Mouse (Mus musculus) kidney, adult 11 months (tissue): Measurements from ENCODE around the gene Nemp2.

Source experiments
- DNase-seq: peaks from one replicate; pipeline ENCODE4 v3.0.0; 2022

The Nemp2 gene

DNA sequence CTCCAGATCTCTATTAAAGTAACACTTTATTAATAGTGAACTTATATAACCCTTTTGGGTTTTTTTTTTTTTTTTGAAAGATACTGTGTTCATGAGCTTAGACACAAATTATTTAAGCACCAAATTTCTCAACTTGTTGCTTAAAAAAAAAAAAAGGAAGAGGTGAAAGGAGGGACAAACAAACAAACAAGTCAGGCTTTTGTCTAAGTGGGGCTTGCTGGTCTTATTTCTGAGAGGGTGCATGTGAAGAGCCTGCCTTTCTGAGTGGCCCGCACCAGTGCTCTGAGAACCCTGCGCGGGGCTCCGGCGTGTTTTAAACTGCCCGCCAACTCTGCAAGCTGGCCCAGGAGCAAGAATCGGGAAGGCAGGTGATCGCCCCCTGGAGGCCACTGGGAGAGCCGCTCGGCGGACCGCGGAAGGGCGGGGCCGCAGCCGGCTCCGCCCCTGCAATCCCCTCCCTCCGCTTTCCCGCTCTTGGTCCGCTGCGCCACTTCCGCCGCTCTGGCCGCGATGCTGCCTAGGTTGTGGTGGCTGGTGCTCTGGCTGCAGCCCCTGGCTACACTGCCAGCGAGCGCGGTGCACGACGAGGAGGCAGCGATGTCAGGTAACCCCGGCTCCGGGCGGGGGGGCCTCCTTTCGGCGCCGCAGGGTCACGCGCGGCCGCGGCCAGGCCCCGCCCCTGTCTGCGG lies at the start of gene Nemp2:
Gene Nemp2, plus strand, starts transcription at position 456 of the 689 bp plus-strand sequence.
- peak; percentile 90 for DNase-seq

DNA sequence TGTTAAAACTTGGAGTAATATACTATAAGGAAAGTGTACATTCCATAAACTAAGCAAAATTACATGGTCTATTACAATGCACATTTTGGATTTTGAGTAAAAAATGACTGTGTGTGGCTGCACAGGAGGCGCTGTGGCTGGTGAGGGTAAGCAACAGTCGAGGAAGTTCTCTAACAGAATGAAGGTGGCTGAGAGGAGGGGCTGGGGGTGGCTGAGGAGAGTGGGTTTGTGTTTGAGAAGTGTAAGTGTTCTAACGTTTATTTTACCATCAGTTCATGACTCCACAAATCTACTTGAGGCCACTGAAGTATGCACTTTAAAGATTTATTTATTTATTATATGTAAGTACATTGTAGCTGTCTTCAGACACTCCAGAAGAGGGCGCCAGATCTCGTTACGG lies 48.8 kb upstream of the Nemp2 start:
- no peak for DNase-seq

DNA sequence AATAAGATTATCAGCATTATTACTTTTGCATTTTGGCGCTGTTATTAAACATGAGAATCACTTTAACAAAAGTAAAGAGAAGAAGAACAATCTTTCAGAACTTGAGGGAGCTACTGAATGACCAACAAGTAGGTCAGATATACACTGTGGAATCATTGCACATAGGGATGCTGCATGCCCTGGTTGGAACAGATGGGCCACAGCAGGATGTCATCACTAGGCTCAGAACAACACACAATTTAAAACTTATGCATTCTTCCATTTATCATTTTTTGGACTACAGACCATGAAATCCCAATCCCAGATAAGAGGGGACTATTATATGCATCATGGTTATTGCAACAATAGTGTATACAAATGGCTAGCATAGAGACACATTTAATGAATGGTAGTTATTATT lies 47.6 kb upstream of the Nemp2 start:
- no peak for DNase-seq

DNA sequence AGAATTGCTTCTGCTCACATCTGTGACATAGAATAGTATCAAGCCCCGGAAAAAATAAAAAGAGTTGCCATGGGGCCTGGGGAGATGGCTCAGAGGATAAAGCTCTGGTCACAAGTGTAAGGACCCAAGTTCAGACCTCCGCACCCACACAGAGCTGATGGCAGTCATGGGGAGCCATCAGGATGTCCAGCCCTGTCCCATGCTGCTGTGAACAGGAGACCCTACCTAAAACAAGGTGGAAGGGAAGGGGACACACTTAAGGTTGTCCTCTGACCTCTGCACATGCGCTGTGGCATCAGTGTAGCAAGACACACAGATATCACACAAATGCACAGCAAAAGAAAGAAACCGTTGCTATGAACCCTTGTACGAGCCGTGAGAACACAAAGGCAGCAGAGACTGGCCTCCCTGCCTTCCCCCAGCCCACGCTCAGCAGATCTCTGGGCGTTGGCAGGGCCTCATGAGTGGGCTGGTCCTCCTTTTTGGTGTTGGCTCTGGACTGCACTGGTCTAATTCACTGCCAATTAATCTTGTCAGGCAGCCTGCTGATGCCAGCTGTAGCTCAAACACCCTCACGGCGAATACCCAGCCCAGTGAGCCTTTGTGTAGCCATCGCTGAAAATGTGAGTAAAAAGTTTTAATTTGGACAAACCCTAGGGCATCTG lies 33.4 kb upstream of the Nemp2 start:
- no peak for DNase-seq

DNA sequence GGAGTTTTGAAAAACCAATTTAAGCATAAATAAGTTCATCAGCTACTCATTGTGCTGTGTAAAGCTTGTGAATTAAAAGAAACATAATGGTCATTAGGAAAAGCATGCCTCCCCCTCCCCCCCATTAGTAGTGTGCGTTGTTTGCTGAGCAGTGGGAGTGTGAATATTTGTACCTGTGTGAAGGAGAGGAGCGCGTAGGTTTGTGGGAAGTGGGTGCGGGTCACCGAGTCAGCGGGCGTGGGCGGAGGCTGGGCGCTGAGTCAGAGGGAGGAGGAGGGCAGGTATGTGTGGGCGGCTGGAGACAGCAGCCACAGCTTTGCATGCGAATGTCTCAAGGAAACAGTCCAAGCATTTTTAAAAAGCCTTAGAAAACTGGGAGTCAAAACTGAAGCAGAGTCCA lies 32.7 kb upstream of the Nemp2 start:
- peak; percentile 29 for DNase-seq

DNA sequence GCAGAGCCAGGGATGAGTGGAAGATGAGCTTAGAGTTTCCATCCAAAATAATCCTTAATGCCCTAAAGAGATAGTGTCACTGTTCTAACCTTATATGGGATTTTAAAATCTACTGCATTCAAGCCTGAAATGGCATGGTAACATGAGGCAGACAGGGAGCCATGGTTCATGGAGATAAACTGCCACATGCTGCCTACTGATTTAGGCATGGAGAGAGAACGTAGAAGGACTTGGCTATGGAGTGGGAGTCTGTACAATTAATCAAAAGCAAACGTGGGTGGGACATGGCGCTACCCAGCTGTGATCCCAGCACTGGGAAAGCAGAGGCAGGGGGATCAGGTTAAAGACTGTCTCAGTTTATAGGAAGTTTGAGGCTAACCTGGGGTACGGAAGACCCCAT lies 32.1 kb upstream of the Nemp2 start:
- no peak for DNase-seq

DNA sequence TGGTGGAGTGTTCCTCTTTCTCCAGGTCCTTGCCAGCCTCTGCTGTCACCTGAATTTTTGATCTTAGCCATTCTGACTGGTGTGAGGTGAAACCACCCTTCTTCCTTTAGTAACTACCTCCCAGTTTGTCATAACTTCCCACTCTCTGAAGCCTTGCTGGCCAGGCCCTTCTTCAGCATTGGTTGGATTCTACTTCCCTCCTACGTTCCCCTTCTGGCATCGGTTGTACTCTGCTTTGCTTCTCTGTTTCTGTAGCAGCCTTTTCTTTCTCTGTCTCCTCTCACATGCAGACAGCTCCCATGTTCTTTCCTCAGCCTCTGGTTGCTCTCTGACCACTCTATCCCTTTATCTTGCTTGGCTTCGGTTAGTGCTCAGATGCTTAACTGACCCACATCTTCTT lies 29.0 kb upstream of the Nemp2 start:
- no peak for DNase-seq

DNA sequence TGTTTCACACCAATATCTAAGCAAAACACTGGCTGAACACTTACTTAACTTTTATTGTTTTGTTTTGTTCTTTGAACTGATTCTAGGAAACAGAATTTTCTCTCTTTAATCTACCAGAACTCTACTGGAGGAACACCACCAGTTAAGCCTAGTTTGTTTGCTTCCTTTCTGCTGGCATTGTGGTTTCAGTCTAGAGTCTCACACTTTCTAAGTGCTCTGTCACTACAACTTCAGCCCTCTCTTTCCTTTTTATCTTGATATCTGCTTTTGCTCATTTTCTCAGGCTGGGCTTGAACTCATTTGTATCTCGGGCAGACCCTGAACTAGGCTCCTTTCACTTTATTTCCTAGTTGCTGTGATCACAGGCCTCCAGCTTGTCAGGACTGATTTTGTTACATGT lies 22.8 kb upstream of the Nemp2 start:
- DNase-seq: no peak

DNA sequence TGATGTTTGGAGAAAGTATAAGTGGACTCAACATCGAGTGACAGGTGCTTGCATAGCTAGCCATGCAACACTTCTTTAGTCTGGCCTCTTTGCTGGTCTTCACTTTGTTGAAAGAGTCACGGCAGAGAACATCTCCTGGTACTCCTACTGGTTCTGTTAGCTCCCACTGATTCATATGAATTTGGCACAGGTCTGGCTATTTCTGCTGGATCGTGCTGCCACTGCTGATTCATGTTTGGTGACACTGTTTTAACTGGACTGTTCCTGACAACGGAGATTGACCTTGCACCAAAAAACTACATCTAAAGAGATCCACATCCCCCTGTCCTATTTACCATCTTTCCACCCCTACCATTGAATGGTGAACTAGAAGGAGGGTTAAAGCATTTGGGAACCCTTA lies 22.0 kb upstream of the Nemp2 start:
- no peak for DNase-seq

DNA sequence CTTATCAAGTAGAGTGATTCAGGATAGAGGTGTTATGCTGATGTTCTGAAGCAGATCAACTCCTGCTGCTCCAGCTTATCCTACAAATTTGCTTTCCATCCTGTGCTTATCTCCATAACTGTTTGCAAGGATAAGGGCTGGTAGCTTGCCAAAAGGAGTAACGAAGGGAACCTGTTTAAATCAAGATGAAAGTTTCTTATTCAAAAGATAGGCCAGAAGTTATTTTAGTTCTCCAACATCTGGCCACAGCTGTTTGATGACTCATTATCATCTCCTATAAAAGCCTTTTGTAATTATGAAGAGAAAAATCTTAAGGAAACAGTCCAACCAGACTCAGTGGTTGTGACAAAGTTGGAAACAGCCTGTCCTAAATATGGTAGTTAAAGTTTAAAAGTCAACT lies 12.3 kb upstream of the Nemp2 start:
- no peak for DNase-seq

DNA sequence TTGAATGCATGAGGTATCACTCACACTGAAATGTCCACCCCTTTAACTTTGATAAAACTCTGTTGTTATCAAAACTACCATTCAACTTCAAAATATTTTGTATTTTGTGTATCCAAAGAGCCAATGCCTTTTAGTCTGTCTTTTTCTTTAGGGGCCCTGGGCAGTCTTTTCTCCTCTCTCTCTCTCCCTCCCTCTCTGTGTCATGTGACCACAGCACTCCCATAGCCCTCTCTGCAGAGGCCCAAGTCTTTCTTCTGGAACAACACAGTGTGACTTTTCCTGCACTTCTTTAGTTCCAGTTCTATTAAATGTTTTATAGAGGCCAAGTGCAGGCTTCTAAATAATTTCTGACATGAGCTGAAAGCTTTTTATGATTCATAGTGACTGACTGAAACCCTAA lies 10.1 kb upstream of the Nemp2 start:
- DNase-seq: no peak

DNA sequence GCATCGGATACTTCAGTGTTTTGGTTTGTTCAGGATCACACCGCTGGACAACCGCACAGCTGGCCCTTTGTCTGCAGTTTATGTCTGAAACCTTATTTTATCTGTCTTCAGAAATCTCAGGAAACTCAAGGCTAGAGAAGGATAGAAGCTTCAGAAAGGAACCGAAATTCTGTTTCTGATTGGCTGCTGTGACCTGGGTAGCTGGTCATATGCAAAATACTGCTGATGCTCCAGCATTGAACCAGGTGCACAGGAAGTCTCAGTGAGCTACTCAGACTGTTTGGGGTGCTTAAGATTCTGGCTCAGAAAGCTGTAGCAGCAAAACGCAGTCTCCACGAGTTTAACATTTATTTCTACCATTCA lies 415 bp downstream of the Nemp2 start:
- no peak for DNase-seq

DNA sequence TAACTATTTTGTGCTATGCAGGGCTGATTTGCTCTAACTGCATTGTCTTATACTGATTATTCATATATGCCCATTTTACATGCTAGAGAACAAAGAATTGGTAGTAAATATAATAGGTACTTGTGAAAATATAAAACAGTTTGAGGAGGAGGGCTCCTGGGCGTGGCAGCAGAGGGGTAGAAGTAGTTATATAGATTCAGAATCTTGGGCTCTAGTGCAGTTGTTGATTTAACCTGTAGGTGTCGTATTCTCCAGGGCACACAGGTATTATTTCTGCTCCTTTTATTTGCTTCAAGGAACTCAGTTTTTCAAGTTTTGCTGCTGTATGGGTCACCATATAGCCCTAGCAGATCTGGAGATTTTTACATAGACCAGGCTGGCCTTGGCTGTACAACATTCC lies 1.1 kb downstream of the Nemp2 start:
- DNase-seq: no peak

DNA sequence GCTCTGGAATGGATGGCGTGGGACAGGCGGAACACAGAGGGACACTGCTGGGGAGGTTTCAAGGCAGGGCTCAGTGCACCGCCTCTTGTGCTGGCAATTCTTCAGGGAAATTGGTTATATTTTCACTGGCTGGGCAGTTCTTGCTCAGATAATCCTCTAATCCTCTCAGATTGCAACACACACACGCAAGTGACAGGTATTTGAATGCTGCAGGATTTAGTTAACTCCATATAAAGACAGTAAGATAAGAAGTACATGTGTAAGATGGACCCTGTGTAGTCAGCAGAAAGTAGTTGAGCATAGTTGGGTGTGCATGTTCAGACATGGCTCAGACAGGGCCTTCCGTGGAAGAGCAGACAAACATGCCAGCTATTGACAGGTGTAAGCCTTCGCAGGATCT lies 3.7 kb downstream of the Nemp2 start:
- no peak for DNase-seq

DNA sequence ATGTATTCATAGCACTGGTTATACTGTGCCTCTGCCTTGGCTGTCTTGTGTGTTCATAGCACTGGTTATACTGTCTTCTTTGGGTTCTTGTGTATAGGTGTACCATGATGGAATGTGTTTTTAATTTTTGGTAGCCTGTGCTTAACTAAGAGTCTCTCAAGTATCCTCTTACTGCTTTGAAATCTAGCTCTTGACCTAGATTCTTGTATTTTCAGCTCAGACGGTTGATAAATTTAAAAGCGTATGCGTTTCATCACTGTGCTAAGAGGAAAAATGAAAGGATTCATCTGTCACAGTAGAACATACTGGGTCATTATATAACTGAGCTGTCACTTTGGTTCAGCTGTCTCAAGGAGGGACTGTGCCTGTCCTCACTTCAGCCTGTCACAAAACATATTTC lies 5.4 kb downstream of the Nemp2 start:
- DNase-seq: no peak

DNA sequence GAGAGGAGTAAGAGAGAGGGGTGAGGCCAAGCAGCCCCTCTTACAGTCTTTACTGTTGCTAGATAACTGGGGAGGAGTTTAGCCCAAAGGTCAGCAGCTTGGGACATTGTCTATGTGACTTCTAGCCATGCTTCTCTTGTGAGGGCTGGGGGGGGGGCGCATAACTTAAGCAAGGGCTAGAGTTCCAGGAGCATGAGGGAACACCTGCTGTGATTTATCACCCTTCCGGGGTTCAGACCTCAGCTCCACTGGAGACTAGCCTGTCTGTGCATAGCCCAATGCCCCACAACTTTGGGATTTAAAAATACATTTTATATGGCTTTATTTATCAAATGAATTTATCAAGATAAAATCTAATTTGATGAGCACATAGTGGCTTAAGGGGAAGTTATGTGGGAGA lies 7.6 kb downstream of the Nemp2 start:
- DNase-seq: no peak

DNA sequence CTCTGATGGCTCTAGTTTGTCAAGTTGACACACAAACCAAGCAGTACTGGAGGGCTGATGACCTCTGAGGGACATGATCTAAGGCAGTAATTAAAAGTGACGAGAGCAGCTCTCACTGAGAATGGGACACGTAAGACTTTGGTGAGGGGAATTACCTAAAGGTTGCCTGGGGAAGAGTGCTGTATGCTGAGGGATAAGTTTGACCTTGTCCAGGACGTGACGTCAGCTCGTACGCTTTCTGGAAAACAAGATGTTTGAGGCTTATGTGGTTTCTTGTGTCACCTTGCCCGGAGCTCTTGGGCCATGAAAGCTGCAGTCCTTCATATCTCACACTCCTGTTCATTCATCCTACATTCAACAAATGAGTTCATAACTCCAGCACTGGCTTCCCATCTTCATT lies 8.6 kb downstream of the Nemp2 start:
- no peak for DNase-seq

DNA sequence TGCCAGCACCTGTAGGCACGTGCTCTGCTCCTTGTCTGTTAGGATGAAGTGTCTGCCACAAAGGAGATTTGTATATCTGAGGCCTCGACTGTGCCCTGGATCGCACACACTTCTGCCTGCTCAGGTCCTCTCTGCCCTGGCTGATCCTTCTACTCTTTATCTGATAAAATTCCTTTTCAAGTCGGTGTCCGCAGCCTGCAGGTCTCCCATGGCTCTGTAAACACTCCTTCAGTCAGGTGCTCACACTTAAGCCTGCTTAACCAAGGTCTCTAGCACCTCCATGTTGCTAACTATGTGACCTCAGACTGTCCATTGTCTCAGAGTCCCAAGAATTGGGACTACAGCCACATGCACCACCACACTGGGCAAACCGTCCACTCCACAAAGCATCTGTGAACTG lies 9.8 kb downstream of the Nemp2 start:
- DNase-seq: no peak

DNA sequence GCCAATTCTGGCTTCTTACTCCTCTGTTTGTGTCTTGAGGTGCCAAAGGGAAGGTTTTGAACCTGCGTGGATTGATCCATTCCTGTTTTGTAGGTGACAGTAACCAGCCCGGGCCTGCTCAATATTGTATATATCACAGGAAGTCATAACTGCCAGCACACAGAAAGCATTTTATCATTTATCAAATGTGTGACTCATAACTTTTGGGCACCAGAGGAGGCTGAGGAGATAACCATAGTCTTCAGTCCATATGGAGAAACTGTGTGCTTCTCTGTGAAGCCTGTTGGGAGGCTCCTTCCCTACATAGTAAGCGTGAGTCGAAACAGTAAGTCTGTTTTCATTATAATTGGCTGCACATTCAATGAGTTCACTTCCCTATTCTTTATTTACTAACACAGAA lies 10.2 kb downstream of the Nemp2 start:
- no peak for DNase-seq

DNA sequence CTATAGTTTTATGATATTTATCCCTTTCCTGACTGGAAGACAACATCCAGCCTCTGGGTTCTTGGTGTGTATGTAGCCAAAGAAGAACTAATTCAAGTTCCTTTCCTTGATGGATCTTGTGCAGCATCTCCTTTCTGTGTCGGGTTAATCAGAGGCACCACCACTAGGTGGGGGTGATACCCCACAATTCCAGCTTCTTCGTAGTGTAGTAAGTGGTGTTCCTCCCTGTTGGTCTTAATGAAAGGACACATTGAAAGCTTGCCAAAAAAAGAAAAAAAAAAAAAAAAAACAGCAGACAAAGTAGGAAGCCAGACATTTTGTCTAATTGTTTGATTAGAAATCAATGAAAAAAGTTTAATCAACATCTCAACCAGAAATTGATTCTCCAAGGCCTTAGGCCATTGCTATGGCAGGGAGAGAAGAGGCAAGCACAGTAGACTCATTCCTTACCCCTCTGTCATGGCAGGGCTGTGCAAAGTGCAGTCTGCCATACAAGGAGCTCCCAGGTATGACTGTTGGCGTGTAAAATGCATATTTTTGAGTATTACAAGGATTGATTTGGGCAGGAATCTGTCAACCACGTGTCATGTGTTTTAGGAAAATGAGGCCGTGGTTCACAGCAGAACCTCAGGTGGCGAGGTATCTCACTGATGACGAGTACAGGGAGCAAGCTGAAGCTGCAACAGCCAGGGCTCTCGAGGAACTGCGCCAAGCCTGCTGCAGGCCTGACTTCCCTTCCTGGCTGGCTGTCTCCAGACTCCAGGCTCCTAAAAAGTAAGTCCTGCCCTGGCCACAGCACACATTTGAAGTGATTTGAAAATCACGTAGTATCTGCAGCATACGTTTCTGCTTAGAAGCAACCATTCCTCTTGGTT lies 17.9 kb downstream of the Nemp2 start:
- DNase-seq: peak; percentile 67

DNA sequence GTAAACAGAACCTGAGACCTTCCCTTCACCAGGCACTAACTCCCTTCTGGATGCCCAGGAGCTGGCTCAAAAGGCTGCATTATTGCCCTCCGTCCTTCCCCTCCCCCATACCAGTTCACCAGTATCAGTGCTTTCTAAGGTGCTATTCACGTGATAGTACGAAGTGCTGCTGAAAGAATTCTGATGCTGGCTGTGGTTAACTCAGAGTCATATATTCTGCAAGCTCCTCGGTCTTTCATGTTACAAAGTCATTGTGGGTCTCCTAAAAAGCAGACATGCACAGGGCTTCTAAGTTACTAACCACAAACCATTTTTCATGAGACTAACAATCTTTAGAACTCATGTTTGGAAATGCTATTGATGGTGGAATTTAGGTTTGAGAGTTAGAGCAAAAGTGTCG lies 19.6 kb downstream of the Nemp2 start:
- no peak for DNase-seq

DNA sequence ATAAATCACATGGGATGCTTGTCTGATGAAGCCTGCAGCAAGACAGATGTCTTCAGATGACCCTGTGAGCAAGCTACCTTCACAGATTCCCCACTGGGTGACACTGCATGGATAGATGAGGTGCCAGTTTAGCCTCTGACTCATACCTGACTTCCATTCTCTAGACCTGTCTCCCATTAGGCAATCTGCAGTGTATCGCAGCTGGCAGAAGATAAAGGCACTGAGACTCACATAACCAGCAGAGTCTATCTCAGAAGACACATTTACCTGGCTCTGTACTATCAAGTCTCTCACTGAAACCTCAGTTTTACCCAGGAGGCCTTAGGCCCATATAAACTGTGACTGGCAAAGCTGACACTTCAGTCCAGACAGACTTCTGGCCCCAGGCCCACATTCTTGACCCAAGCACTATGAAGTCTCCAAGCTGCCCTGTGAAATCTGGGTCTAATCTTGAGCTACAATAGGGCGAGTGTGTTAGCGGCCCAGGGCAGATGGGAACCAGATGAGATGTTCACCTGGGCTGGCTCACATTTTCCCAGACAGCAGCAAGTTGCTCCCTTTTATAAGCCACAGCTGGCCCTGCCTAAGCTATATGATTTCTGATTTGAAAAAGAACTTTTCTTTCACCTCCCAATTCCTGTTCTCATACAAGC lies 22.2 kb downstream of the Nemp2 start:
- no peak for DNase-seq

DNA sequence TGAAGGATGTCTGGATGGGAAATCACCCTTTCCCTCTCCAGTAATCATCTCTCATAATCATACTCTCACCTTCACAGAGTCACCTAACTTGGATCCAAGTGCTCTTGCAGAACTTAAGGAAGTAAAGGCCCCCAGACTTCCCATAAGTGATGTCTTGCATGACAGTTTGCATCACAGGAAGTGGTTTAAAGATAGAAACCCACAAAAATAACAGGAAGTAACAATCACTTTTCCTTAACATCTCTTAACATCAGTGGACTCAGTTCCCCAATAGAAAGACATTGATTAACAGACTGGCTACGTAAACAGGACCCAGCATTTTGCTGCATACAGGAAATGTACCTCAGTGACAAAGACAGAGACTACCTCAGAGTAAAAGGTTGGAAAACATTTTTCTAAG lies 22.9 kb downstream of the Nemp2 start:
- no peak for DNase-seq

DNA sequence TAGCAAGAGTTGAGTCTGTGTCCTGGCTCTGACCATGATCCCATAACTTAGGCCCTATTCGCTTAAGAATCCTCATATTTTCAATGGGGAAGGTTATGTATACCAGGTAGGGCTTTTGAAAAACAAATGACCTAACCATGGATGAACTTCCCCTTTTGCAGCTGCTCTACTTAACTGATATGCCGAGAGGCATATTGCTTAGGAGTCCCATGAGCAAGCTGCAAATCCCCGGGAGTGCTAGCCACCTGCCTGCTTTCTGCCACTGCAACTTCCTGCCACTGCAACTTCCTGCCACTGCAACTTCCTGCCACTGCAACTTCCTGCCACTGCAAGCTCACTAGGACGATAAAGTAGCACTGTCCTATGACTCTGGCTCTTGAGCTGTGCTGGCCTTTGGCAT lies 24.6 kb downstream of the Nemp2 start:
- DNase-seq: no peak
